Comparison of ENCODE assay signal across 13 mouse cellular contexts in the genomic region with DNA sequence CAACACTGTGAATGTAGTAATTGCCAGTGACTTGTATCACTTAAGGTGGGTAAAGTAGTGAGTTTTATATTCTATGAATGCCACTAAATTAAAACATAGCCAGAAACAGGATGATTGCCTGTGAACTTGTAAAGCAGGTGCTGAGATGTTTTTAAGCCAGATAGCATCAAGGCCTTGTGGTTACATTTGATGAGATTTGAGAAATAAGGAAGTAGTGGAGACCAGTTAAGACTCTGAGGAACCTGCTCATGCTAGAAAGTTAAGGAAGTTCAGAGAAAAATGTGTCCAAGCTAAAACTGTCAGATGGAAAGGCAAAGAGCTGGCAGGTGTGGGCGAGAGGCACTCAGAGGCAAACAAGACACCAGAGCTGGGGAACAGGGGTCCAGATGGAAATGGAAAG.
"Had no signal": no experiment of that assay in that cellular context is flagged by ENCODE, and none has a peak within 500 bp of the region (broad histone marks: within the 10 kb centered on the region; RNA-seq: fewer than 3 reads in every experiment).

No protein-coding gene starts in this region.

- H3K9me3 ChIP-seq: limb, embryonic 12.5 days; liver, embryonic 13.5 days; lung, embryonic 15.5 days; megakaryocyte, embryonic 14.5 days; midbrain, embryonic 15.5 days; neural tube, embryonic 15.5 days; stomach, embryonic 15.5 days had no signal

- H3K4me2 ChIP-seq: limb, embryonic 12.5 days; liver, embryonic 13.5 days; midbrain, embryonic 11.5 days; midbrain, embryonic 15.5 days; neural tube, embryonic 15.5 days had no signal

- H3K27ac ChIP-seq: limb, embryonic 12.5 days; liver, embryonic 13.5 days; lung, embryonic 15.5 days; midbrain, embryonic 15.5 days; neural tube, embryonic 15.5 days had no signal

- DNase-seq: kidney, adult 11 months; kidney, postnatal 10 days; liver; liver, embryonic 13.5 days; liver, postnatal 0 days; lung, postnatal 36 days had no signal

- H3K4me1 ChIP-seq: limb, embryonic 12.5 days; liver, embryonic 13.5 days; lung, embryonic 15.5 days; megakaryocyte, embryonic 14.5 days; midbrain, embryonic 15.5 days; neural tube, embryonic 15.5 days had no signal

- H3K9ac ChIP-seq: limb, embryonic 12.5 days; liver, embryonic 13.5 days; liver, postnatal 0 days; lung, embryonic 15.5 days; midbrain, embryonic 15.5 days; neural tube, embryonic 15.5 days; stomach, embryonic 15.5 days had no signal

- H3K27me3 ChIP-seq: limb, embryonic 12.5 days; liver, embryonic 13.5 days; lung, embryonic 15.5 days; megakaryocyte, embryonic 14.5 days; midbrain, embryonic 15.5 days; neural tube, embryonic 15.5 days; stomach, embryonic 15.5 days had no signal

- H3K36me3 ChIP-seq: lung, embryonic 15.5 days; midbrain, embryonic 15.5 days; neural tube, embryonic 15.5 days; stomach, embryonic 15.5 days had no signal

- ATAC-seq: liver, postnatal 0 days; midbrain, embryonic 15.5 days had no signal

- H3K4me3 ChIP-seq: limb, embryonic 12.5 days; liver, embryonic 13.5 days; lung, embryonic 15.5 days; megakaryocyte, embryonic 14.5 days; midbrain, embryonic 15.5 days; neural tube, embryonic 15.5 days had no signal
